In genomic region chr5:73480700-73481099, GRCm38 (mm10) we compare ENCODE assay signal across 9 mouse cellular contexts. TPM values are rescaled to one million over a fixed set of nuclear protein-coding genes. Genes with fewer than 3 reads are reported as not detected.
DNase-seq lines count a peak whose midpoint lies in the region; ATAC-seq and TF ChIP-seq lines count a peak whose summit lies in the region.
"Had no signal": no experiment of that assay in that cellular context is flagged by ENCODE, and none has a peak within 500 bp of the region (broad histone marks: within the 10 kb centered on the region; RNA-seq: fewer than 3 reads in every experiment).

Gene Dcun1d4, plus strand, starts transcription at chr5:73481000.

- H3K27me3 ChIP-seq in kidney, postnatal 0 days (ENCODE audit: insufficient read depth, low read length): no peaks in the 10 kb centered on the region
- no peaks in the 10 kb centered on the region for H3K27me3 ChIP-seq in limb, embryonic 11.5 days (ENCODE audit: control insufficient read depth, insufficient read depth, low read length)

- H3K4me2 ChIP-seq in kidney, postnatal 0 days (ENCODE audit: low read length): no peak within 1 kb of the TSS
- no peak within 1 kb of the TSS for H3K4me2 ChIP-seq in limb, embryonic 11.5 days (ENCODE audit: low read depth, severe bottlenecking)

- intact Hi-C loops in heart, postnatal 25 days (cut with DNase I): no loop called here

- no peak within 1 kb of the TSS for H3K27ac ChIP-seq in kidney, postnatal 0 days
- H3K27ac ChIP-seq in limb, embryonic 11.5 days (replicated peaks; ENCODE audit: low read depth, low read length): no peak within 1 kb of the TSS
- H3K27ac ChIP-seq: liver, embryonic 14.5 days had no signal

- H3K4me3 ChIP-seq in kidney, postnatal 0 days (replicated peaks; ENCODE audit: low read depth, low read length): no peak within 1 kb of the TSS
- H3K4me3 ChIP-seq in limb, embryonic 11.5 days (ENCODE audit: low read depth, low read length): no peak within 1 kb of the TSS

- no peak for DNase-seq in kidney, postnatal 0 days (ENCODE audit: low spot score)
- no peak for DNase-seq in kidney, postnatal 4 days
- no peak for DNase-seq in brain, embryonic 14.5 days (ENCODE audit: low read depth)
- DNase-seq in heart, postnatal 25 days (ENCODE audit: low spot score): no peak
- no peak for DNase-seq in limb, embryonic 11.5 days (ENCODE audit: low spot score)
- DNase-seq in cerebellum, adult 8-10 months: no peak
- DNase-seq in yolk sac, embryonic 10.5 days (ENCODE audit: low spot score): no peak
- DNase-seq in cerebellum, adult 9-10 months: no peak

- 82% methylated on average over 7 of the region's 7 CpGs for WGBS in kidney, postnatal 0 days
- WGBS in limb, embryonic 11.5 days: 83% methylated on average over 7 of the region's 7 CpGs

- H3K4me1 ChIP-seq in kidney, postnatal 0 days (replicated peaks; ENCODE audit: insufficient read depth, low read length): no peaks in the 10 kb centered on the region
- H3K4me1 ChIP-seq in limb, embryonic 11.5 days (ENCODE audit: control insufficient read depth, insufficient read depth, low read length): no peaks in the 10 kb centered on the region

- no peak for TF ChIP-seq CTCF in kidney, postnatal 0 days (IDR thresholded peaks at IDR 0.05; ENCODE audit: low read depth)
- TF ChIP-seq CTCF in brain, embryonic 14.5 days (IDR thresholded peaks at IDR 0.05; ENCODE audit: borderline replicate concordance, extremely low read depth, insufficient read depth, insufficient read length): no peak

- TF ChIP-seq POLR2A in brain, embryonic 14.5 days (IDR thresholded peaks at IDR 0.05; ENCODE audit: borderline replicate concordance, extremely low read depth, insufficient read depth, insufficient read length, poor library complexity, severe bottlenecking): no peak

- no peak within 1 kb of the TSS for H3K9ac ChIP-seq in kidney, postnatal 0 days (ENCODE audit: low read depth, low read length)
- no peak within 1 kb of the TSS for H3K9ac ChIP-seq in limb, embryonic 11.5 days (ENCODE audit: low read length)
- H3K9ac ChIP-seq: liver, embryonic 14.5 days had no signal

- ATAC-seq in kidney, postnatal 0 days (replicated peaks; ENCODE audit: low FRiP score, low read depth): no peak
- no peak for ATAC-seq in limb, embryonic 11.5 days (ENCODE audit: insufficient number of reproducible peaks, low FRiP score, low TSS enrichment, low read depth)

- H3K9me3 ChIP-seq in kidney, postnatal 0 days (replicated peaks; ENCODE audit: low read length): no peaks in the 10 kb centered on the region
- no peaks in the 10 kb centered on the region for H3K9me3 ChIP-seq in limb, embryonic 11.5 days (ENCODE audit: control insufficient read depth, low read length)

- H3K36me3 ChIP-seq in kidney, postnatal 0 days (ENCODE audit: insufficient read depth, low read length): no peaks in the 10 kb centered on the region
- no peaks in the 10 kb centered on the region for H3K36me3 ChIP-seq in limb, embryonic 11.5 days (ENCODE audit: control insufficient read depth, insufficient read depth, low read length)

RNA-seq across cellular contexts. Expression of gene Dcun1d4, which starts in this region (rescaled TPM):
- polyA plus RNA-seq in kidney, postnatal 0 days (2015; fragmentation: Nextera tagmentation; extraction: Ambion mirVana): 22.0 and 23.8 TPM in 2 replicates
- polyA plus RNA-seq in brain, embryonic 14.5 days (2012; rRNA removed): 33.5 and 43.7 TPM in 2 replicates
- 10 to 100 TPM; 14.6 to 16.0 TPM for total RNA-seq in heart, postnatal 25 days (2021)
- polyA plus RNA-seq in limb, embryonic 11.5 days (2014; fragmentation: Nextera tagmentation; extraction: Ambion mirVana): 55.7 and 56.9 TPM in 2 replicates
